Mouse (Mus musculus): ENCODE results near the gene Pbxip1.

Pbxip1 gene

GRCm38 (mm10) chr3:89432606-89433005 lies 3.9 kb upstream of the Pbxip1 start:
- DNase-seq (ENCODE audit: low spot score in 2 of 2), result no peak

GRCm38 (mm10) chr3:89434532-89434931 lies 2.0 kb upstream of the Pbxip1 start:
- DNase-seq (ENCODE audit: low spot score in 2 of 2), result no peak

GRCm38 (mm10) chr3:89435041-89435440 lies 1.5 kb upstream of the Pbxip1 start:
- DNase-seq (ENCODE audit: low spot score in 2 of 2), result no peak

- peak; percentile 78 to 81 for DNase-seq (ENCODE audit: low spot score in 2 of 2)
These were observed 763 bp downstream of the Pbxip1 start for GRCm38 (mm10) chr3:89437269-89437668.

- DNase-seq (ENCODE audit: low spot score in 2 of 2), result no peak
These were observed 4.2 kb downstream of the Pbxip1 start for GRCm38 (mm10) chr3:89440691-89441090.

GRCm38 (mm10) chr3:89448720-89449537 lies 12.4 kb downstream of the Pbxip1 start:
- peak in 1 of 2 experiments; percentile 26 for DNase-seq (ENCODE audit: low spot score in 2 of 2)

GRCm38 (mm10) chr3:89449541-89449940 lies 13.0 kb downstream of the Pbxip1 start:
- peak; percentile 58 to 73 for DNase-seq (ENCODE audit: low spot score in 2 of 2)

- no peak for DNase-seq (ENCODE audit: low spot score in 2 of 2)
These were observed 15.4 kb downstream of the Pbxip1 start for GRCm38 (mm10) chr3:89451916-89452315.

- no peak for DNase-seq (ENCODE audit: low spot score in 2 of 2)
These were observed 18.1 kb downstream of the Pbxip1 start, which contains the start of gene Pmvk for GRCm38 (mm10) chr3:89454401-89455177. Gene Pmvk, plus strand, starts transcription at chr3:89454541.

- no peak for DNase-seq (ENCODE audit: low spot score in 2 of 2)
These were observed 19.3 kb downstream of the Pbxip1 start for GRCm38 (mm10) chr3:89455786-89456285.

- peak; percentile 61 to 80 for DNase-seq (ENCODE audit: low spot score in 2 of 2)
These were observed 20.5 kb downstream of the Pbxip1 start for GRCm38 (mm10) chr3:89456726-89457665.

GRCm38 (mm10) chr3:89458372-89458964 lies 22.0 kb downstream of the Pbxip1 start:
- no peak for DNase-seq (ENCODE audit: low spot score in 2 of 2)

GRCm38 (mm10) chr3:89458965-89459807 lies 22.7 kb downstream of the Pbxip1 start:
- peak; percentile 95 to 96 for DNase-seq (ENCODE audit: low spot score in 2 of 2)

GRCm38 (mm10) chr3:89468268-89468667 lies 31.8 kb downstream of the Pbxip1 start:
- DNase-seq (ENCODE audit: low spot score in 2 of 2), result no peak

- no peak for DNase-seq (ENCODE audit: low spot score in 2 of 2)
These were observed 35.8 kb downstream of the Pbxip1 start for GRCm38 (mm10) chr3:89472280-89472679.

GRCm38 (mm10) chr3:89473838-89474237 lies 37.3 kb downstream of the Pbxip1 start:
- DNase-seq (ENCODE audit: low spot score in 2 of 2), result no peak

GRCm38 (mm10) chr3:89479055-89479454 lies 42.5 kb downstream of the Pbxip1 start:
- no peak for DNase-seq (ENCODE audit: low spot score in 2 of 2)

GRCm38 (mm10) chr3:89481488-89481887 lies 45.0 kb downstream of the Pbxip1 start:
- DNase-seq (ENCODE audit: low spot score in 2 of 2), result peak in 1 of 2 experiments; percentile 45

GRCm38 (mm10) chr3:89482249-89482648 lies 45.7 kb downstream of the Pbxip1 start:
- DNase-seq (ENCODE audit: low spot score in 2 of 2), result no peak

Measured in natural killer cell, adult 2 months (primary cell).